Mouse (Mus musculus) kidney, embryonic 15.5 days (tissue): ENCODE results near the gene Acrv1. TPM values are rescaled to one million over a fixed set of nuclear protein-coding genes. Genes with fewer than 3 reads are reported as not detected.

ENCODE experiments used
- polyA plus RNA-seq: library from polyadenylated mRNA; unstranded; fragments of >200 nt; fragmentation: Nextera tagmentation; extraction: Ambion mirVana; gene quantifications from 2 replicates; pipeline ENCODE4 v1.2.1, GENCODE M21; 2015

Gene Acrv1
- polyA plus RNA-seq, 1 experiment from 2014 or later, result not detected

Other genes starting within 250 kb of the Acrv1 start
- gene Gm9513, start 217.6 kb upstream of the Acrv1 start, polyA plus RNA-seq, result not detected in 2 replicates
- gene Gm5615, start 151.3 kb upstream of the Acrv1 start, polyA plus RNA-seq, result not detected in 2 replicates
- not detected in 2 replicates for gene Gm17689, start 110.6 kb upstream of the Acrv1 start, polyA plus RNA-seq
- not detected in 2 replicates for gene A630095E13Rik, start 49.8 kb upstream of the Acrv1 start, polyA plus RNA-seq
- gene Chek1, start 33.8 kb downstream of the Acrv1 start, polyA plus RNA-seq, result 37.7 and 38.1 TPM in 2 replicates
- 288 and 309 TPM in 2 replicates for gene Stt3a, start 74.5 kb downstream of the Acrv1 start, polyA plus RNA-seq
- 114 and 116 TPM in 2 replicates for gene Ei24, start 104.2 kb downstream of the Acrv1 start, polyA plus RNA-seq
- 5.1 and 7.2 TPM in 2 replicates for gene Fez1, start 128.6 kb downstream of the Acrv1 start, polyA plus RNA-seq